9 mouse cellular contexts compared by ENCODE assay signal in genomic region chr4:33924234-33924888, GRCm38 (mm10). TPM values are rescaled to one million over a fixed set of nuclear protein-coding genes. Genes with fewer than 3 reads are reported as not detected.
A peak's percentile ranks its signal among the peaks of the same experiment; 100 is the strongest.
DNase-seq lines count a peak whose midpoint lies in the region; ATAC-seq and TF ChIP-seq lines count a peak whose summit lies in the region.
"Had no signal": no experiment of that assay in that cellular context is flagged by ENCODE, and none has a peak within 500 bp of the region (broad histone marks: within the 10 kb centered on the region; RNA-seq: fewer than 3 reads in every experiment).

Gene Cnr1 (plus strand): TSS chr4:33924593.

- H3K4me1 ChIP-seq in forebrain, embryonic 10.5 days, result peaks cover 30% of the 10 kb centered on the region
- H3K4me1 ChIP-seq in heart, embryonic 12.5 days (replicated peaks), result 0 out of 2 replicates have a peak, but pooled peaks cover 4% of the 10 kb centered on the region
- H3K4me1 ChIP-seq in kidney, embryonic 15.5 days, result peaks cover 18% of the 10 kb centered on the region
- H3K4me1 ChIP-seq in limb, embryonic 15.5 days, result peaks cover 17% of the 10 kb centered on the region
- H3K4me1 ChIP-seq in midbrain, postnatal 0 days (ENCODE audit: insufficient read depth, low read length), result no peaks in the 10 kb centered on the region
- peaks cover 12% of the 10 kb centered on the region for H3K4me1 ChIP-seq in testis, adult 2 months (ENCODE audit: control insufficient read depth, insufficient read depth, low read length)

- H3K36me3 ChIP-seq in forebrain, embryonic 10.5 days (replicated peaks), result no peaks in the 10 kb centered on the region
- H3K36me3 ChIP-seq in heart, embryonic 12.5 days, result no peaks in the 10 kb centered on the region
- no peaks in the 10 kb centered on the region for H3K36me3 ChIP-seq in kidney, embryonic 15.5 days
- H3K36me3 ChIP-seq in limb, embryonic 15.5 days, result no peaks in the 10 kb centered on the region
- no peaks in the 10 kb centered on the region for H3K36me3 ChIP-seq in midbrain, postnatal 0 days (ENCODE audit: insufficient read depth, low read length)
- H3K36me3 ChIP-seq in testis, adult 2 months (ENCODE audit: control insufficient read depth, insufficient read depth, low read length), result no peaks in the 10 kb centered on the region

- DNase-seq in thymus, postnatal 4 days, result peak; percentile 32
- DNase-seq in thymus, adult 18-20 months, result no peak
- DNase-seq in forebrain, embryonic 10.5 days (ENCODE audit: extremely low spot score, low spot score), result peak; percentile 80
- DNase-seq in midbrain, postnatal 0 days (ENCODE audit: low spot score), result peak; percentile 85

- TF ChIP-seq POLR2A in testis, adult 2 months (IDR thresholded peaks at IDR 0.05; ENCODE audit: control insufficient read depth, low read depth, low read length), result no peak

- peak within 1 kb of the TSS; percentile 91 for H3K27ac ChIP-seq in forebrain, embryonic 10.5 days
- no peak within 1 kb of the TSS for H3K27ac ChIP-seq in heart, embryonic 12.5 days (ENCODE audit: poor library complexity, severe bottlenecking)
- peak within 1 kb of the TSS; percentile 59; the same call in 1 of the 2 replicates for H3K27ac ChIP-seq in kidney, embryonic 15.5 days
- H3K27ac ChIP-seq in limb, embryonic 15.5 days, result peak within 1 kb of the TSS; percentile 60
- H3K27ac ChIP-seq in midbrain, postnatal 0 days (ENCODE audit: low read depth, low read length), result peak within 1 kb of the TSS; percentile 90
- H3K27ac ChIP-seq in testis, adult 2 months (ENCODE audit: control insufficient read depth, insufficient read depth, low read depth, low read length), result no peak within 1 kb of the TSS

- no peaks in the 10 kb centered on the region for H3K9me3 ChIP-seq in forebrain, embryonic 10.5 days
- no peaks in the 10 kb centered on the region for H3K9me3 ChIP-seq in heart, embryonic 12.5 days (replicated peaks)
- no peaks in the 10 kb centered on the region for H3K9me3 ChIP-seq in kidney, embryonic 15.5 days (replicated peaks)
- H3K9me3 ChIP-seq in limb, embryonic 15.5 days, result no peaks in the 10 kb centered on the region
- H3K9me3 ChIP-seq in midbrain, postnatal 0 days (ENCODE audit: low read length), result no peaks in the 10 kb centered on the region

- peaks cover 88% of the 10 kb centered on the region for H3K27me3 ChIP-seq in forebrain, embryonic 10.5 days (ENCODE audit: poor library complexity, severe bottlenecking)
- peaks cover 33% of the 10 kb centered on the region for H3K27me3 ChIP-seq in heart, embryonic 12.5 days (replicated peaks)
- peaks cover 71% of the 10 kb centered on the region for H3K27me3 ChIP-seq in kidney, embryonic 15.5 days
- peaks cover 33% of the 10 kb centered on the region for H3K27me3 ChIP-seq in limb, embryonic 15.5 days
- H3K27me3 ChIP-seq in midbrain, postnatal 0 days (ENCODE audit: insufficient read depth, low read length), result no peaks in the 10 kb centered on the region
- no peaks in the 10 kb centered on the region for H3K27me3 ChIP-seq in testis, adult 2 months (ENCODE audit: control insufficient read depth, insufficient read depth, low read length)
- H3K27me3 ChIP-seq: CH12.LX had no signal

- peak within 1 kb of the TSS; percentile 69 for H3K4me3 ChIP-seq in forebrain, embryonic 10.5 days
- H3K4me3 ChIP-seq in heart, embryonic 12.5 days, result peak within 1 kb of the TSS; percentile 53
- H3K4me3 ChIP-seq in kidney, embryonic 15.5 days (replicated peaks), result peak within 1 kb of the TSS; percentile 65
- H3K4me3 ChIP-seq in limb, embryonic 15.5 days, result peak within 1 kb of the TSS; percentile 63
- H3K4me3 ChIP-seq in midbrain, postnatal 0 days (ENCODE audit: low read depth, low read length), result peak within 1 kb of the TSS; percentile 70
- H3K4me3 ChIP-seq in testis, adult 2 months (ENCODE audit: control insufficient read depth, low read depth, low read length), result peak within 1 kb of the TSS; percentile 84

- ATAC-seq in heart, embryonic 12.5 days (ENCODE audit: insufficient number of reproducible peaks, low FRiP score), result peak; percentile 85
- peak; percentile 94 for ATAC-seq in kidney, embryonic 15.5 days (replicated peaks; ENCODE audit: low FRiP score)
- peak; percentile 78 for ATAC-seq in limb, embryonic 15.5 days (ENCODE audit: insufficient number of reproducible peaks, low FRiP score, low TSS enrichment, low read depth)
- peak; percentile 87 for ATAC-seq in midbrain, postnatal 0 days (ENCODE audit: low FRiP score)

- H3K4me2 ChIP-seq in heart, embryonic 12.5 days, result peak within 1 kb of the TSS; percentile 79
- H3K4me2 ChIP-seq in kidney, embryonic 15.5 days, result peak within 1 kb of the TSS; percentile 100
- peak within 1 kb of the TSS; percentile 98 for H3K4me2 ChIP-seq in limb, embryonic 15.5 days
- H3K4me2 ChIP-seq in midbrain, postnatal 0 days (ENCODE audit: low read depth, low read length, poor library complexity, severe bottlenecking), result peak within 1 kb of the TSS; percentile 76

- TF ChIP-seq CTCF in midbrain, postnatal 0 days (IDR thresholded peaks at IDR 0.05), result peak; percentile 30
- TF ChIP-seq CTCF in testis, adult 2 months (IDR thresholded peaks at IDR 0.05; ENCODE audit: control insufficient read depth, insufficient read depth, insufficient replicate concordance, low read depth, low read length), result no peak

- WGBS in forebrain, embryonic 10.5 days, result under 1% methylated on average over 73 of the region's 77 CpGs
- under 1% methylated on average over 67 of the region's 77 CpGs for WGBS in heart, embryonic 12.5 days
- WGBS in kidney, embryonic 15.5 days, result 0% methylated on average over 61 of the region's 77 CpGs
- under 1% methylated on average over 69 of the region's 77 CpGs for WGBS in limb, embryonic 15.5 days
- WGBS in midbrain, postnatal 0 days, result 1% methylated on average over 66 of the region's 77 CpGs

- peak within 1 kb of the TSS; percentile 59 for H3K9ac ChIP-seq in heart, embryonic 12.5 days
- H3K9ac ChIP-seq in kidney, embryonic 15.5 days, result peak within 1 kb of the TSS; percentile 56
- H3K9ac ChIP-seq in limb, embryonic 15.5 days, result peak within 1 kb of the TSS; percentile 41
- peak within 1 kb of the TSS; percentile 75 for H3K9ac ChIP-seq in midbrain, postnatal 0 days (replicated peaks; ENCODE audit: low read length, poor library complexity, severe bottlenecking)

RNA-seq across cellular contexts. Expression of gene Cnr1, which starts in this region (rescaled TPM):
- 1.6 and 2.7 TPM in 2 replicates for polyA plus RNA-seq in forebrain, embryonic 10.5 days (2016; fragmentation: Nextera tagmentation; extraction: Ambion mirVana)
- polyA plus RNA-seq in heart, embryonic 12.5 days (2016; fragmentation: Nextera tagmentation; extraction: Ambion mirVana), result 0.43 and 0.62 TPM in 2 replicates
- polyA plus RNA-seq in kidney, embryonic 15.5 days (2015; fragmentation: Nextera tagmentation; extraction: Ambion mirVana), result 0.77 and 0.78 TPM in 2 replicates
- polyA plus RNA-seq in limb, embryonic 15.5 days (2015; fragmentation: Nextera tagmentation; extraction: Ambion mirVana), result 2.0 and 2.4 TPM in 2 replicates
- total RNA-seq in midbrain, postnatal 0 days (2014; rRNA removed), result 117 and 123 TPM in 2 replicates
- polyA plus RNA-seq in midbrain, postnatal 0 days (2015; fragmentation: Nextera tagmentation; extraction: Ambion mirVana), result 33.1 and 33.2 TPM in 2 replicates
- 1.6 TPM in 2 replicates for polyA plus RNA-seq in testis, adult 2 months (2012; rRNA removed)
- total RNA-seq: CH12.LX had no signal

Comparison
In these comparisons a context has a peak if more than half of its experiments do, and no peak if none do; other contexts are left out.
1. DNase-seq: peak in thymus, postnatal 4 days (single experiment), forebrain, embryonic 10.5 days (single experiment) and midbrain, postnatal 0 days (single experiment); none in thymus, adult 18-20 months (0 of 2).
2. Peak in ATAC-seq, H3K4me3 ChIP-seq, H3K9ac ChIP-seq and H3K4me2 ChIP-seq in heart, embryonic 12.5 days; RNA of the gene not detected or under 1 TPM.
3. Peak in ATAC-seq, H3K4me3 ChIP-seq, H3K27ac ChIP-seq, H3K9ac ChIP-seq and H3K4me2 ChIP-seq in kidney, embryonic 15.5 days; RNA of the gene not detected or under 1 TPM.
4. H3K27ac ChIP-seq: peak in forebrain, embryonic 10.5 days (single experiment), limb, embryonic 15.5 days (single experiment) and midbrain, postnatal 0 days (single experiment); none in heart, embryonic 12.5 days (single experiment) and testis, adult 2 months (single experiment).
5. Peak in every context shown above with its lines, with median percentiles within 50 percentile points of each other: H3K4me3 ChIP-seq, ATAC-seq, H3K4me2 ChIP-seq and H3K9ac ChIP-seq.